In the genomic region with DNA sequence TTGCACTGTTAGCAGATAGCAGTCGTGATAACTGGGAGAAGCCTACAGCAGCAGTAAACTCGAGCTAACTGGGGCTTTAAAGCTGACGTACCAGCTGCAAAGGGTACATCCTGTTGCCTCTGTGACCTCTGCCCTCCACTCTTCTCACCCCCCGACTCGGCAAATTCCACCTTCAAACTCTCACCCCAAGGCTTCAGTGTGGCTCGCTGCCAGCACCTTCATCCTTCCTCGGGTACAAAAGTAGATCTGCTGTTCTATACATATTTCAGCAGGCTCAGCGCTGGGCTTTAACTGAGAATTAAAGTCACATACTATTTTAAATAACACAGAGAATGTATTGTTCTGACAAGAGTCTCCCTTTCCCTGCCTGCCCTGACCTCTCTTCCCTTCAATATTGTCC, we compare ENCODE assay signal across 8 mouse cellular contexts.
DNase-seq lines count a peak whose midpoint lies in the region; ATAC-seq and TF ChIP-seq lines count a peak whose summit lies in the region.

No protein-coding gene starts in this region.

- no peak overlapping the region for H3K27ac ChIP-seq in hindbrain, postnatal 0 days
- H3K27ac ChIP-seq in neural tube, embryonic 13.5 days (replicated peaks), result 0 out of 2 replicates have a peak overlapping the region, but pooled peaks have one; percentile 15

- peak overlapping the region; percentile 25; the same call in 1 of the 2 replicates for H3K4me2 ChIP-seq in hindbrain, postnatal 0 days (ENCODE audit: low read depth, low read length)
- peak overlapping the region; percentile 15; the same call in 1 of the 2 replicates for H3K4me2 ChIP-seq in neural tube, embryonic 13.5 days

- no peak for TF ChIP-seq CTCF in hindbrain, postnatal 0 days (IDR thresholded peaks at IDR 0.05; ENCODE audit: low read depth)

- no peak overlapping the region for H3K9ac ChIP-seq in hindbrain, postnatal 0 days (replicated peaks; ENCODE audit: low read length)
- H3K9ac ChIP-seq in neural tube, embryonic 13.5 days, result 0 out of 2 replicates have a peak overlapping the region, but pooled peaks have one; percentile 14

- DNase-seq in kidney, adult 9 months, result peak; percentile 4
- DNase-seq in kidney, adult 11 months, result no peak
- DNase-seq in embryo, embryonic 9.5 days (ENCODE audit: extremely low spot score), result peak; percentile 57
- no peak for DNase-seq in hindbrain, postnatal 0 days (ENCODE audit: low spot score)
- DNase-seq in layer of hippocampus, adult 9-11 months, result no peak
- no peak for DNase-seq in ovary, postnatal 14 days (ENCODE audit: low spot score)
- DNase-seq in adrenal gland, adult 2 months, result no peak

- no peak for ATAC-seq in hindbrain, postnatal 0 days
- ATAC-seq in neural tube, embryonic 13.5 days (ENCODE audit: low read depth), result peak; percentile 28; the same call in 1 of the 2 replicates

- H3K4me3 ChIP-seq in hindbrain, postnatal 0 days (ENCODE audit: low read length), result no peak overlapping the region
- no peak overlapping the region for H3K4me3 ChIP-seq in neural tube, embryonic 13.5 days

- H3K4me1 ChIP-seq in hindbrain, postnatal 0 days (ENCODE audit: insufficient read depth, low read length), result no peaks in the 10 kb centered on the region
- H3K4me1 ChIP-seq in neural tube, embryonic 13.5 days (replicated peaks), result peaks cover 60% of the 10 kb centered on the region

- no peaks in the 10 kb centered on the region for H3K27me3 ChIP-seq in hindbrain, postnatal 0 days (ENCODE audit: insufficient read depth, low read length)
- H3K27me3 ChIP-seq in neural tube, embryonic 13.5 days, result no peaks in the 10 kb centered on the region

- H3K36me3 ChIP-seq in hindbrain, postnatal 0 days (ENCODE audit: insufficient read depth, low read length), result no peaks in the 10 kb centered on the region
- no peaks in the 10 kb centered on the region for H3K36me3 ChIP-seq in neural tube, embryonic 13.5 days

- H3K9me3 ChIP-seq in hindbrain, postnatal 0 days (ENCODE audit: low read length), result no peaks in the 10 kb centered on the region
- H3K9me3 ChIP-seq in neural tube, embryonic 13.5 days, result no peaks in the 10 kb centered on the region

- WGBS in hindbrain, postnatal 0 days, result 13% methylated on average over 8 of the region's 8 CpGs
- WGBS in neural tube, embryonic 13.5 days, result 6% methylated on average over 8 of the region's 8 CpGs

Comparison
In these comparisons a context has a peak if more than half of its experiments do, and no peak if none do; other contexts are left out.
1. DNase-seq: peak in kidney, adult 9 months (single experiment) and embryo, embryonic 9.5 days (single experiment); none in kidney, adult 11 months (single experiment), hindbrain, postnatal 0 days (single experiment), layer of hippocampus, adult 9-11 months (single experiment), ovary, postnatal 14 days (single experiment) and adrenal gland, adult 2 months (single experiment).